In the genomic region with DNA sequence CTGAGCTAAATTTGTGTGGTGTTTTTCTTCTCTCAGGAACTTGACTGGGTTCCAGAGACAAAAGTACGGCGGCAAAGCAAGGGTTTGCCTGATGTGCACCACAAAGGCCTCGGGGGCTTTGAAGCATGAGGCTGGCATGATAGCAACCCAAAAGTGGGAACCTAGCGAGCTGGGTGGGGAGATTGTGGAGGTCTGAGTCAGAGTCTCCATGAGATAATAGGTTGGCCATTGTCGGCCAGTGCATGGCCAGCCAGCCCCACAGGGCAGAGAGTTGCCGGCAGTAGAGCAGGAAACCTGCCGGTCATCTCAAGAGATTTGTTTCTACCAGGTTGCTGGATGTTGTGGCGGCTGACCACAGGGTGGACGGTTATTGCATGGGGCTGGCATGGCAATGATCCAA, we compare ENCODE assay signal across 19 mouse cellular contexts. TPM values are rescaled to one million over a fixed set of nuclear protein-coding genes. Genes with fewer than 3 reads are reported as not detected.
DNase-seq lines count a peak whose midpoint lies in the region; ATAC-seq and TF ChIP-seq lines count a peak whose summit lies in the region.
"Had no signal": no experiment of that assay in that cellular context is flagged by ENCODE, and none has a peak within 500 bp of the region (broad histone marks: within the 10 kb centered on the region; RNA-seq: fewer than 3 reads in every experiment).

No protein-coding gene starts in this region.

- no peak for TF ChIP-seq POLR2A in cerebellum, adult 2 months (IDR thresholded peaks at IDR 0.05; ENCODE audit: borderline replicate concordance, insufficient read depth, low read length)

- DNase-seq in heart, postnatal 36 days, result no peak
- DNase-seq in Muller cell, postnatal 12 days (ENCODE audit: inconsistent ontology term), result peak; percentile 13
- no peak for DNase-seq in gastrocnemius, postnatal 10 days
- no peak for DNase-seq in T-cell, adult 2 months (ENCODE audit: low spot score)
- DNase-seq in cerebellum, adult 2 months, result no peak
- DNase-seq: adrenal gland, postnatal 14 days; cerebellum, adult 11-12 months; cerebellum, adult 9-11 months; cerebellum, postnatal 36 days; gastrocnemius, postnatal 14 days had no signal

- no peak overlapping the region for H3K9ac ChIP-seq in heart, embryonic 12.5 days
- H3K9ac ChIP-seq: embryonic facial prominence, embryonic 13.5 days; forebrain, embryonic 12.5 days; hindbrain, embryonic 15.5 days had no signal

- intact Hi-C loops in heart, postnatal 36 days (cut with DNase I), result no loop called here

- no peak overlapping the region for H3K4me2 ChIP-seq in heart, embryonic 12.5 days
- H3K4me2 ChIP-seq: embryonic facial prominence, embryonic 13.5 days; forebrain, embryonic 12.5 days; heart, embryonic 11.5 days; hindbrain, embryonic 15.5 days had no signal

- H3K4me1 ChIP-seq in heart, embryonic 12.5 days (replicated peaks), result peaks cover 35% of the 10 kb centered on the region
- H3K4me1 ChIP-seq in cerebellum, adult 2 months (ENCODE audit: control insufficient read depth, insufficient read depth, low read length), result no peaks in the 10 kb centered on the region
- H3K4me1 ChIP-seq: forebrain, embryonic 12.5 days; hindbrain, embryonic 15.5 days had no signal

- no peak overlapping the region for H3K27ac ChIP-seq in heart, embryonic 12.5 days (ENCODE audit: poor library complexity, severe bottlenecking)
- no peak overlapping the region for H3K27ac ChIP-seq in cerebellum, adult 2 months (ENCODE audit: insufficient read depth, low read length)
- H3K27ac ChIP-seq: embryonic facial prominence, embryonic 13.5 days; forebrain, embryonic 12.5 days; hindbrain, embryonic 15.5 days had no signal

- no peak for TF ChIP-seq CTCF in cerebellum, adult 2 months (IDR thresholded peaks at IDR 0.05; ENCODE audit: borderline replicate concordance, insufficient read depth, low read depth, low read length)

- ATAC-seq in heart, embryonic 12.5 days (ENCODE audit: insufficient number of reproducible peaks, low FRiP score), result peak; percentile 44; the same call in 1 of the 2 replicates
- ATAC-seq in megakaryocyte-erythroid progenitor cell, adult 5-6 weeks (replicated peaks; ENCODE audit: low FRiP score, low TSS enrichment, poor library complexity, severe bottlenecking), result peak; percentile 14; the same call in 1 of the 2 replicates
- ATAC-seq: forebrain, embryonic 16.5 days; intestine, embryonic 16.5 days had no signal

- 0 out of 2 replicates have a peak, but pooled peaks cover 3% of the 10 kb centered on the region for H3K9me3 ChIP-seq in heart, embryonic 12.5 days (replicated peaks)
- H3K9me3 ChIP-seq: embryonic facial prominence, embryonic 13.5 days; forebrain, embryonic 12.5 days; G1E; hindbrain, embryonic 15.5 days had no signal

- H3K27me3 ChIP-seq in heart, embryonic 12.5 days (replicated peaks), result no peaks in the 10 kb centered on the region
- H3K27me3 ChIP-seq in cerebellum, adult 2 months (ENCODE audit: control insufficient read depth, insufficient read depth, low read length), result no peaks in the 10 kb centered on the region
- H3K27me3 ChIP-seq: hindbrain, embryonic 15.5 days had no signal

- no peak overlapping the region for H3K4me3 ChIP-seq in heart, embryonic 12.5 days
- H3K4me3 ChIP-seq in cerebellum, adult 2 months (replicated peaks; ENCODE audit: insufficient read depth, low read depth, low read length), result no peak overlapping the region
- H3K4me3 ChIP-seq: embryonic facial prominence, embryonic 13.5 days; forebrain, embryonic 12.5 days; hindbrain, embryonic 15.5 days had no signal

- WGBS in heart, embryonic 12.5 days, result 58% methylated on average over 9 of the region's 9 CpGs
- WGBS in cerebellum, adult 2 months, result 60% methylated on average over 9 of the region's 9 CpGs

- H3K36me3 ChIP-seq in heart, embryonic 12.5 days, result no peaks in the 10 kb centered on the region
- H3K36me3 ChIP-seq: embryonic facial prominence, embryonic 13.5 days; forebrain, embryonic 12.5 days; G1E; hindbrain, embryonic 15.5 days had no signal

RNA-seq across cellular contexts. Expression of a gene that starts 25.5 kb away (rescaled TPM):
- polyA plus RNA-seq in heart, embryonic 12.5 days (2016; fragmentation: Nextera tagmentation; extraction: Ambion mirVana), result 0.37 and 0.44 TPM in 2 replicates
- 1 to 10 TPM; 1.1 TPM for total RNA-seq in heart, postnatal 36 days (2021)
- 2.5 and 9.3 TPM in 2 replicates for total RNA-seq in megakaryocyte-erythroid progenitor cell, adult 5-6 weeks (2014; fragmentation: Nextera tagmentation)
- 7.0 and 9.9 TPM in 2 replicates for total RNA-seq in megakaryocyte-erythroid progenitor cell, adult 5-6 weeks (2017)
- 1 to 10 TPM; 1.2 to 1.4 TPM for total RNA-seq in gastrocnemius, postnatal 10 days (2021)
- polyA plus RNA-seq in cerebellum, adult 2 months (2012; rRNA removed), result 0.60 and 0.65 TPM in 2 replicates
- polyA plus RNA-seq: G1E had no signal
